Mouse (Mus musculus) limb, embryonic 13.5 days (tissue): ENCODE results near the gene Cmtm5. TPM values are rescaled to one million over a fixed set of nuclear protein-coding genes. Genes with fewer than 3 reads are reported as not detected.
A peak's percentile ranks its signal among the peaks of the same experiment; 100 is the strongest.

Experiments
- ATAC-seq: fragments of 200-750 bp; cut with Nextera tagmentation; 2 replicates; pipeline ENCODE4 v1.8.0; 2017; ENCODE audit warnings: low read depth, moderate number of reproducible peaks, moderate TSS enrichment; ENCODE audit not compliant: low FRiP score
- H3K27ac ChIP-seq: fragments of 300-500 bp; sonication (generic); 2 replicates; pipeline ENCODE4 v1.5.1; 2015; ENCODE audit warnings: inconsistent platforms, mild to moderate bottlenecking, moderate library complexity
- H3K27me3 ChIP-seq: fragments of 300-500 bp; sonication (generic); 2 replicates; pipeline ENCODE4 v1.6.1; 2015; ENCODE audit warnings: mild to moderate bottlenecking, inconsistent platforms
- H3K36me3 ChIP-seq: fragments of 300-500 bp; sonication (generic); 2 replicates; pipeline ENCODE4 v1.6.1; 2015; ENCODE audit warnings: inconsistent platforms, mild to moderate bottlenecking, moderate library complexity
- H3K4me1 ChIP-seq: fragments of 300-500 bp; sonication (generic); 2 replicates; pipeline ENCODE4 v1.6.1; 2015; ENCODE audit warnings: inconsistent platforms
- H3K4me2 ChIP-seq: fragments of 300-500 bp; sonication (generic); replicated peaks from 2 replicates; pipeline ENCODE4 v1.6.1; 2015; ENCODE audit warnings: inconsistent platforms, mild to moderate bottlenecking, moderate library complexity
- H3K4me3 ChIP-seq: fragments of 300-500 bp; sonication (generic); 2 replicates; pipeline ENCODE4 v1.5.1; 2015; ENCODE audit warnings: moderate library complexity, mild to moderate bottlenecking, inconsistent platforms
- H3K9ac ChIP-seq: fragments of 300-500 bp; sonication (generic); 2 replicates; pipeline ENCODE4 v1.6.1; 2015; ENCODE audit warnings: mild to moderate bottlenecking, inconsistent platforms
- H3K9me3 ChIP-seq: fragments of 300-500 bp; sonication (generic); 2 replicates; pipeline ENCODE4 v1.6.1; 2016; ENCODE audit warnings: inconsistent platforms
- WGBS: fragments of 180-500 bp; shearing (Covaris S2); methylation state at CpG from one replicate; pipeline ENCODE4 v1.1.7; 2015; 5-methylcytosine and 5-hydroxymethylcytosine counted together
- polyA plus RNA-seq: library from polyadenylated mRNA; unstranded; fragments of >200 nt; fragmentation: Nextera tagmentation; extraction: Ambion mirVana; gene quantifications from 2 replicates; pipeline ENCODE4 v1.2.1, GENCODE M21; 2015

The Cmtm5 gene
- polyA plus RNA-seq, 1 experiment from 2014 or later = 17.6 TPM

- H3K9me3 ChIP-seq = peaks cover 22% of the 10 kb centered on the region
- no peak for ATAC-seq
- no peak overlapping the region for H3K9ac ChIP-seq
- peaks cover 17% of the 10 kb centered on the region for H3K4me1 ChIP-seq
- no peaks in the 10 kb centered on the region for H3K27me3 ChIP-seq
- H3K4me3 ChIP-seq = no peak overlapping the region
- WGBS = 89% methylated on average over 16 of the region's 16 CpGs
- H3K4me2 ChIP-seq = no peak overlapping the region
- no peak overlapping the region for H3K27ac ChIP-seq
- peaks cover 76% of the 10 kb centered on the region for H3K36me3 ChIP-seq
Observed at GRCm38 (mm10) chr14:54920076-54920685, 15.9 kb upstream of the Cmtm5 start.

- H3K9ac ChIP-seq = peak overlapping the region; percentile 97
- H3K4me3 ChIP-seq = peak overlapping the region; percentile 67
- H3K4me1 ChIP-seq = peaks cover 39% of the 10 kb centered on the region
- 10% methylated on average over 7 of the region's 7 CpGs for WGBS
- ATAC-seq = peak; percentile 57
- no peaks in the 10 kb centered on the region for H3K27me3 ChIP-seq
- peak overlapping the region; percentile 88 for H3K4me2 ChIP-seq
- H3K27ac ChIP-seq = peak overlapping the region; percentile 100
- peaks cover 30% of the 10 kb centered on the region for H3K36me3 ChIP-seq
- H3K9me3 ChIP-seq = peaks cover 22% of the 10 kb centered on the region
Observed at GRCm38 (mm10) chr14:54924641-54925348, 11.3 kb upstream of the Cmtm5 start.

GRCm38 (mm10) chr14:54925349-54926342, 10.4 kb upstream of the Cmtm5 start, which contains the start of gene Efs:
Gene Efs (minus strand): TSS chr14:54926126.
- Histone ChIP-seq H3K4me2 (peak within 1 kb of the TSS; percentile 88), H3K36me3 (peaks cover 21% of the 10 kb centered on the region), H3K9ac (peak within 1 kb of the TSS; percentile 97), H3K4me3 (peak within 1 kb of the TSS; percentile 67), H3K27me3 (no peaks in the 10 kb centered on the region), H3K9me3 (peaks cover 22% of the 10 kb centered on the region), H3K4me1 (peaks cover 47% of the 10 kb centered on the region), H3K27ac (peak within 1 kb of the TSS; percentile 100)
- ATAC-seq = peak; percentile 57
- under 1% methylated on average over 57 of the region's 57 CpGs for WGBS

- peak; percentile 85 for ATAC-seq
- 0% methylated on average over 55 of the region's 58 CpGs for WGBS
- no peaks in the 10 kb centered on the region for H3K27me3 ChIP-seq
- peaks cover 13% of the 10 kb centered on the region for H3K9me3 ChIP-seq
- peak overlapping the region; percentile 88 for H3K4me2 ChIP-seq
- peaks cover 12% of the 10 kb centered on the region for H3K36me3 ChIP-seq
- peak overlapping the region; percentile 97 for H3K9ac ChIP-seq
- H3K4me1 ChIP-seq = peaks cover 48% of the 10 kb centered on the region
- peak overlapping the region; percentile 67 for H3K4me3 ChIP-seq
- H3K27ac ChIP-seq = peak overlapping the region; percentile 100
Observed at GRCm38 (mm10) chr14:54926401-54927158, 9.5 kb upstream of the Cmtm5 start.

- Histone ChIP-seq H3K4me2 (peak overlapping the region; percentile 88), H3K4me1 (peaks cover 48% of the 10 kb centered on the region), H3K9ac (peak overlapping the region; percentile 97), H3K27me3 (no peaks in the 10 kb centered on the region), H3K4me3 (peak overlapping the region; percentile 67), H3K36me3 (peaks cover 4% of the 10 kb centered on the region), H3K27ac (peak overlapping the region; percentile 100), H3K9me3 (0 out of 2 replicates have a peak, but pooled peaks cover 6% of the 10 kb centered on the region)
- no peak for ATAC-seq
- 8% methylated on average over 7 of the region's 7 CpGs for WGBS
Observed at GRCm38 (mm10) chr14:54927296-54927695, 8.8 kb upstream of the Cmtm5 start.

GRCm38 (mm10) chr14:54929801-54930200, 6.3 kb upstream of the Cmtm5 start:
- Histone ChIP-seq H3K27me3 (no peaks in the 10 kb centered on the region), H3K4me3 (no peak overlapping the region), H3K36me3 (no peaks in the 10 kb centered on the region), H3K9me3 (no peaks in the 10 kb centered on the region), H3K4me1 (peaks cover 44% of the 10 kb centered on the region), H3K4me2 (no peak overlapping the region), H3K27ac (no peak overlapping the region), H3K9ac (no peak overlapping the region)
- no peak for ATAC-seq
- 68% methylated on average over 5 of the region's 5 CpGs for WGBS

- Histone ChIP-seq H3K9me3 (no peaks in the 10 kb centered on the region), H3K27ac (no peak overlapping the region), H3K4me1 (peaks cover 38% of the 10 kb centered on the region), H3K27me3 (no peaks in the 10 kb centered on the region), H3K9ac (no peak overlapping the region), H3K36me3 (no peaks in the 10 kb centered on the region), H3K4me2 (no peak overlapping the region), H3K4me3 (no peak overlapping the region)
- WGBS = 39% methylated on average over 2 of the region's 2 CpGs
- ATAC-seq = no peak
Observed at GRCm38 (mm10) chr14:54930431-54930830, 5.6 kb upstream of the Cmtm5 start.

GRCm38 (mm10) chr14:54932645-54933150, 3.4 kb upstream of the Cmtm5 start, which contains the start of gene Il25:
Gene Il25 (plus strand): TSS chr14:54932695.
- H3K27me3 ChIP-seq = no peaks in the 10 kb centered on the region
- 18% methylated on average over 6 of the region's 6 CpGs for WGBS
- peak; percentile 51 for ATAC-seq
- H3K4me3 ChIP-seq = no peak within 1 kb of the TSS
- H3K4me1 ChIP-seq = peaks cover 42% of the 10 kb centered on the region
- peak within 1 kb of the TSS; percentile 41 for H3K4me2 ChIP-seq
- no peaks in the 10 kb centered on the region for H3K36me3 ChIP-seq
- H3K9me3 ChIP-seq = no peaks in the 10 kb centered on the region
- H3K9ac ChIP-seq = 0 out of 2 replicates have a peak within 1 kb of the TSS, but pooled peaks have one; percentile 21
- H3K27ac ChIP-seq = no peak within 1 kb of the TSS

- Histone ChIP-seq H3K36me3 (no peaks in the 10 kb centered on the region), H3K27ac (peak overlapping the region; percentile 92), H3K4me3 (peak overlapping the region; percentile 23), H3K4me2 (peak overlapping the region; percentile 48), H3K9me3 (no peaks in the 10 kb centered on the region), H3K27me3 (no peaks in the 10 kb centered on the region), H3K9ac (peak overlapping the region; percentile 53), H3K4me1 (peaks cover 35% of the 10 kb centered on the region)
- ATAC-seq = no peak
- WGBS = 41% methylated on average over 6 of the region's 6 CpGs
Observed at GRCm38 (mm10) chr14:54936831-54937160, 735 bp downstream of the Cmtm5 start.

- Histone ChIP-seq H3K4me3 (no peak overlapping the region), H3K27ac (no peak overlapping the region; the same call in 1 of the 2 replicates), H3K9me3 (no peaks in the 10 kb centered on the region), H3K36me3 (no peaks in the 10 kb centered on the region), H3K27me3 (no peaks in the 10 kb centered on the region; the same call in 1 of the 2 replicates), H3K4me2 (peak overlapping the region; percentile 41), H3K9ac (no peak overlapping the region), H3K4me1 (peaks cover 34% of the 10 kb centered on the region)
- ATAC-seq = no peak
- WGBS = 85% methylated on average over 16 of the region's 16 CpGs
Observed at GRCm38 (mm10) chr14:54937361-54938182, 1.5 kb downstream of the Cmtm5 start.
